Mouse (Mus musculus) E14TG2a.4 (cell line): ENCODE results near the gene Smim12.
A peak's percentile ranks its signal among the peaks of the same experiment; 100 is the strongest.

Experiments used
- H3K27me3 ChIP-seq: 2 replicates; pipeline ENCODE4 v1.6.1; 2014; ENCODE audit warnings: low read length, control low read depth; ENCODE audit not compliant: insufficient read depth
- H3K36me3 ChIP-seq: 2 replicates; pipeline ENCODE4 v1.6.1; 2014; ENCODE audit warnings: low read length, control low read depth; ENCODE audit not compliant: insufficient read depth
- H3K4me1 ChIP-seq: replicated peaks from 2 replicates; pipeline ENCODE4 v1.6.1; 2014; ENCODE audit warnings: low read depth, low read length, control low read depth
- H3K4me3 ChIP-seq: replicated peaks from 2 replicates; pipeline ENCODE4 v1.5.1; 2014; ENCODE audit warnings: mild to moderate bottlenecking, low read length
- H3K9me3 ChIP-seq: 2 replicates; pipeline ENCODE4 v1.6.1; 2014; ENCODE audit warnings: low read length, control low read depth
- CTCF ChIP-seq: conservative IDR thresholded peaks from 2 replicates; pipeline ENCODE4 v1.5.1; 2014; ENCODE audit warnings: low read length
- NANOG ChIP-seq: IDR thresholded peaks from 2 replicates; pipeline ENCODE4 v1.6.1; 2014; ENCODE audit warnings: borderline replicate concordance, low read length, mixed read lengths
- POU5F1 ChIP-seq: IDR thresholded peaks from 2 replicates; pipeline ENCODE4 v1.6.1; 2014; ENCODE audit warnings: low read length, borderline replicate concordance

The Smim12 gene

GRCm38 (mm10) chr4:127243552-127243951, at the start of gene Smim12:
TSS of gene Smim12 (plus strand) at chr4:127243784.
- Histone ChIP-seq H3K4me1 (peaks cover 35% of the 10 kb centered on the region), H3K27me3 (no peaks in the 10 kb centered on the region), H3K9me3 (no peaks in the 10 kb centered on the region), H3K4me3 (peak within 1 kb of the TSS; percentile 100), H3K36me3 (peaks cover 29% of the 10 kb centered on the region)
- TF ChIP-seq POU5F1 (no peak), CTCF (peak; percentile 69), NANOG (no peak)

GRCm38 (mm10) chr4:127194477-127195269, 48.9 kb upstream of the Smim12 start:
- Histone ChIP-seq H3K4me1 (peaks cover 100% of the 10 kb centered on the region), H3K36me3 (peaks cover 38% of the 10 kb centered on the region), H3K27me3 (no peaks in the 10 kb centered on the region), H3K4me3 (no peak overlapping the region; the same call in 1 of the 2 replicates), H3K9me3 (no peaks in the 10 kb centered on the region)
- TF ChIP-seq POU5F1 (no peak), CTCF (no peak), NANOG (no peak)

- H3K36me3 ChIP-seq = peaks cover 52% of the 10 kb centered on the region
- no peak for TF ChIP-seq NANOG
- TF ChIP-seq POU5F1 = 0 out of 2 replicates have a peak, but pooled peaks have one; percentile 19
- TF ChIP-seq CTCF = no peak
- H3K9me3 ChIP-seq = no peaks in the 10 kb centered on the region
- peak overlapping the region; percentile 84 for H3K4me3 ChIP-seq
- H3K27me3 ChIP-seq = no peaks in the 10 kb centered on the region
- peaks cover 92% of the 10 kb centered on the region for H3K4me1 ChIP-seq
Observed at GRCm38 (mm10) chr4:127198609-127199008, 45.0 kb upstream of the Smim12 start.

- Histone ChIP-seq H3K4me1 (peaks cover 89% of the 10 kb centered on the region), H3K27me3 (no peaks in the 10 kb centered on the region), H3K4me3 (peak overlapping the region; percentile 84), H3K9me3 (no peaks in the 10 kb centered on the region), H3K36me3 (peaks cover 52% of the 10 kb centered on the region)
- TF ChIP-seq NANOG (no peak), POU5F1 (no peak), CTCF (peak; percentile 99)
Observed at GRCm38 (mm10) chr4:127199406-127199805, 44.2 kb upstream of the Smim12 start.

GRCm38 (mm10) chr4:127200164-127200722, 43.3 kb upstream of the Smim12 start:
- no peaks in the 10 kb centered on the region for H3K9me3 ChIP-seq
- H3K4me1 ChIP-seq = peaks cover 81% of the 10 kb centered on the region
- H3K27me3 ChIP-seq = no peaks in the 10 kb centered on the region
- H3K36me3 ChIP-seq = peaks cover 52% of the 10 kb centered on the region
- H3K4me3 ChIP-seq = peak overlapping the region; percentile 68
- no peak for TF ChIP-seq NANOG
- TF ChIP-seq POU5F1 = no peak
- no peak for TF ChIP-seq CTCF

- Histone ChIP-seq H3K27me3 (no peaks in the 10 kb centered on the region), H3K4me3 (peak overlapping the region; percentile 68), H3K9me3 (no peaks in the 10 kb centered on the region), H3K36me3 (peaks cover 51% of the 10 kb centered on the region), H3K4me1 (peaks cover 73% of the 10 kb centered on the region)
- TF ChIP-seq CTCF (no peak), POU5F1 (no peak), NANOG (peak; percentile 62; the same call in 1 of the 2 replicates)
Observed at GRCm38 (mm10) chr4:127200769-127201617, 42.6 kb upstream of the Smim12 start.

GRCm38 (mm10) chr4:127203081-127203480, 40.5 kb upstream of the Smim12 start:
- Histone ChIP-seq H3K27me3 (no peaks in the 10 kb centered on the region), H3K36me3 (peaks cover 53% of the 10 kb centered on the region), H3K4me3 (no peak overlapping the region), H3K4me1 (peaks cover 70% of the 10 kb centered on the region), H3K9me3 (no peaks in the 10 kb centered on the region)
- no peak for TF ChIP-seq CTCF
- TF ChIP-seq POU5F1 = no peak
- TF ChIP-seq NANOG = no peak

GRCm38 (mm10) chr4:127211318-127211717, 32.3 kb upstream of the Smim12 start:
- no peaks in the 10 kb centered on the region for H3K9me3 ChIP-seq
- no peaks in the 10 kb centered on the region for H3K27me3 ChIP-seq
- TF ChIP-seq CTCF (no peak), POU5F1 (no peak), NANOG (no peak)
- H3K4me3 ChIP-seq = no peak overlapping the region
- peaks cover 80% of the 10 kb centered on the region for H3K4me1 ChIP-seq
- peaks cover 83% of the 10 kb centered on the region for H3K36me3 ChIP-seq
